Mouse (Mus musculus) limb, embryonic 13.5 days (tissue): ENCODE results near the gene Gm43064. TPM values are rescaled to one million over a fixed set of nuclear protein-coding genes. Genes with fewer than 3 reads are reported as not detected.
"Not testable (repeated sequence)": the region's sequence is repeated elsewhere in the genome, so short reads cannot be mapped to it uniquely, and the experiment has no call there.

Experiments used
- ATAC-seq: fragments of 200-750 bp; cut with Nextera tagmentation; 2 replicates; pipeline ENCODE4 v1.8.0; 2017; ENCODE audit warnings: low read depth, moderate number of reproducible peaks, moderate TSS enrichment; ENCODE audit not compliant: low FRiP score
- H3K27ac ChIP-seq: fragments of 300-500 bp; sonication (generic); 2 replicates; pipeline ENCODE4 v1.5.1; 2015; ENCODE audit warnings: inconsistent platforms, mild to moderate bottlenecking, moderate library complexity
- H3K27me3 ChIP-seq: fragments of 300-500 bp; sonication (generic); 2 replicates; pipeline ENCODE4 v1.6.1; 2015; ENCODE audit warnings: mild to moderate bottlenecking, inconsistent platforms
- H3K36me3 ChIP-seq: fragments of 300-500 bp; sonication (generic); 2 replicates; pipeline ENCODE4 v1.6.1; 2015; ENCODE audit warnings: inconsistent platforms, mild to moderate bottlenecking, moderate library complexity
- H3K4me1 ChIP-seq: fragments of 300-500 bp; sonication (generic); 2 replicates; pipeline ENCODE4 v1.6.1; 2015; ENCODE audit warnings: inconsistent platforms
- H3K4me2 ChIP-seq: fragments of 300-500 bp; sonication (generic); replicated peaks from 2 replicates; pipeline ENCODE4 v1.6.1; 2015; ENCODE audit warnings: inconsistent platforms, mild to moderate bottlenecking, moderate library complexity
- H3K4me3 ChIP-seq: fragments of 300-500 bp; sonication (generic); 2 replicates; pipeline ENCODE4 v1.5.1; 2015; ENCODE audit warnings: moderate library complexity, mild to moderate bottlenecking, inconsistent platforms
- H3K9ac ChIP-seq: fragments of 300-500 bp; sonication (generic); 2 replicates; pipeline ENCODE4 v1.6.1; 2015; ENCODE audit warnings: mild to moderate bottlenecking, inconsistent platforms
- H3K9me3 ChIP-seq: fragments of 300-500 bp; sonication (generic); 2 replicates; pipeline ENCODE4 v1.6.1; 2016; ENCODE audit warnings: inconsistent platforms
- WGBS: fragments of 180-500 bp; shearing (Covaris S2); methylation state at CpG from one replicate; pipeline ENCODE4 v1.1.7; 2015; 5-methylcytosine and 5-hydroxymethylcytosine counted together
- polyA plus RNA-seq: library from polyadenylated mRNA; unstranded; fragments of >200 nt; fragmentation: Nextera tagmentation; extraction: Ambion mirVana; gene quantifications from 2 replicates; pipeline ENCODE4 v1.2.1, GENCODE M21; 2015

Gene Gm43064
- polyA plus RNA-seq, 1 experiment from 2014 or later = 0.34 TPM

- not testable (repeated sequence) for H3K4me1 ChIP-seq, H3K27ac ChIP-seq, ATAC-seq, H3K36me3 ChIP-seq, H3K4me2 ChIP-seq, H3K27me3 ChIP-seq, H3K9ac ChIP-seq, H3K4me3 ChIP-seq, H3K9me3 ChIP-seq
- 85% methylated on average over 3 of the region's 3 CpGs for WGBS
These were observed 30.8 kb downstream of the Gm43064 start for GRCm38 (mm10) chr3:103840195-103840594.

DNA sequence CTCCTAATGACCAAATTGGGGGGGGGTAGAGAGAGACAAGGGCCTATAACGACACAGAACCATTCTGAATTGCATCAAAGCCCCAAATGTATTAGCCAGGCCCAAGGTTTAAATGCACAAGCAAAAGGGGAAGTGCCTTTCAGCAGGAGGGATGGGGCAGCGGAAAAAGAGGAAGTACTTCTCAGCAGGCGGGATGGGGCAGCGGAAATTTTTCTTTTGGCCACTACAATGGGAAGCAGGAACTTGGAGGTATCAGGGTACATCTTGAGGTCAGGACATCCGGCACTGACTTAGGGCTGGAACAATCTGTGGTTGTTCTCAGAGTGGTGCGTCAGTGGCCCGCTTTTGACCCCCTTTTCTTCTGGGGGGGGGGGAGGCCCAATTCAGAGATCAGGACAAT lies 31.6 kb downstream of the Gm43064 start:
- H3K27ac ChIP-seq, H3K9ac ChIP-seq, ATAC-seq, H3K27me3 ChIP-seq, H3K4me1 ChIP-seq, H3K4me3 ChIP-seq, H3K9me3 ChIP-seq, H3K4me2 ChIP-seq, H3K36me3 ChIP-seq: not testable (repeated sequence)
- WGBS = 88% methylated on average over 7 of the region's 7 CpGs

GRCm38 (mm10) chr3:103850644-103851363 lies 41.4 kb downstream of the Gm43064 start:
- Histone ChIP-seq H3K4me3 (no peak overlapping the region), H3K27me3 (no peaks in the 10 kb centered on the region), H3K27ac (no peak overlapping the region), H3K9ac (no peak overlapping the region), H3K36me3 (no peaks in the 10 kb centered on the region), H3K4me1 (no peaks in the 10 kb centered on the region), H3K9me3 (no peaks in the 10 kb centered on the region), H3K4me2 (no peak overlapping the region)
- WGBS = 81% methylated on average over 9 of the region's 9 CpGs
- ATAC-seq = no peak

DNA sequence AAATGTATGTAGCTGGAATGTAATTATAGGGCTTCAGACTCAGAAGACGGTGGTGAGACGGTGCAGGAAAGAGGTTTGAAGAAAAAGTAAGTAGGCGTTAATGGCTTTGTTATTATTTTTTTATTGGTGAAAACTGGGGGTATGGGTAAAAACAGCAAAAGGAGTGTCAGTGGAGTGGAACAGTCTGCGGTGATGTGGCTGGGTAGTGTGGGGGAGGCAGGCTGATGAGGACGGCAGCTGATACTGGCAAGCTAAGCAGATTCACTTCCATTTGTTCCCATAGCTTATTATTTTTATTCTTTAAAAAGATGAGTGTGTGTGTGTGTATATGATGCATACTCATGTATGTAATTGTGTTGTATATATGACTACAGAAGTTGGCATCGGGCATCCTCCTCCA lies 42.1 kb downstream of the Gm43064 start:
- no peaks in the 10 kb centered on the region for H3K36me3 ChIP-seq
- H3K4me2 ChIP-seq = no peak overlapping the region
- H3K9me3 ChIP-seq = no peaks in the 10 kb centered on the region
- no peak overlapping the region for H3K27ac ChIP-seq
- H3K27me3 ChIP-seq = no peaks in the 10 kb centered on the region
- H3K9ac ChIP-seq = no peak overlapping the region
- H3K4me3 ChIP-seq = no peak overlapping the region
- ATAC-seq = no peak
- WGBS = 72% methylated on average over 6 of the region's 6 CpGs
- no peaks in the 10 kb centered on the region for H3K4me1 ChIP-seq

DNA sequence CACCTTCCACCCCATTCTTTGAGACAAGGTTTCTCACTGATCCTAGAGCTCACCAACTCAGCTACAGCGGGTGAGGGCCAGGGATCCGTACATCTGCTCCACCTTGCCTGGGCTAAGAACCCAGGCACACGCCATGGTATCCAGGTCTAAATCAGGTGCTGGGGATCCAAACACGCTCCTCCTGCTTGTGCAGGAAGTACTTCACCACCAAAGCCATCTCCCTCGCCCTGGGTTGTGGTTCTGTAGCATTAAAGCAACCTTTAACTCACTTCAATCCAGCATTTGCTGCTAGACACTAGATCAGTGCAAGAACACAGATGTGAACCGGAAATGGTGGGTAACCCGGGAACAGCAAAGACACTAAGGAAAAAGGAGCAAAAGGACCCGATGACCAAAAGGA lies 42.5 kb downstream of the Gm43064 start:
- no peak overlapping the region for H3K27ac ChIP-seq
- H3K36me3 ChIP-seq = no peaks in the 10 kb centered on the region
- WGBS = 84% methylated on average over 8 of the region's 8 CpGs
- no peaks in the 10 kb centered on the region for H3K4me1 ChIP-seq
- no peak overlapping the region for H3K9ac ChIP-seq
- H3K9me3 ChIP-seq = no peaks in the 10 kb centered on the region
- H3K4me2 ChIP-seq = no peak overlapping the region
- H3K4me3 ChIP-seq = no peak overlapping the region
- H3K27me3 ChIP-seq = no peaks in the 10 kb centered on the region
- no peak for ATAC-seq

GRCm38 (mm10) chr3:103852565-103853299 lies 43.4 kb downstream of the Gm43064 start:
- H3K9me3 ChIP-seq = no peaks in the 10 kb centered on the region
- no peak overlapping the region for H3K4me2 ChIP-seq
- no peak overlapping the region for H3K9ac ChIP-seq
- WGBS = 69% methylated on average over 3 of the region's 3 CpGs
- H3K4me1 ChIP-seq = no peaks in the 10 kb centered on the region
- no peak overlapping the region for H3K27ac ChIP-seq
- no peaks in the 10 kb centered on the region for H3K27me3 ChIP-seq
- ATAC-seq = no peak
- H3K36me3 ChIP-seq = no peaks in the 10 kb centered on the region
- no peak overlapping the region for H3K4me3 ChIP-seq

DNA sequence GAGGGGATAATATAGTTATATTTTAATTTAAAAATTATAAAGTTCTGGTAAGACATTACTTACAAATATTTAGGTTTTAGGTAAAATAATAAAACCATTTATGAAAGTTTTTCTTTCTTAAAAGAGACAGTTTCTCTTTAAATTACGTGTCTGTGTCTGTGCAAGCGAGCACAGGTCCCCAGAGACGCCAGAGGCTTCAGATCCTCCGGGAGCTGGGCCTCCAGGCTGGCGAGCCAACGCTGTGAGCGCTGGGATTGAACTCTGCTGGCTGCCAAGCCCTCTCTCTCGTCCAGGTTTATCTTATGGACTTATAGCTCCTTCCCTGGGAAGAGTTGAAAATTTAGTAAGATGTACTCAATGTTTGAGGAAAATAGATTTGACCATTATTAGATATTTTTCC lies 44.4 kb downstream of the Gm43064 start:
- no peak overlapping the region for H3K4me3 ChIP-seq
- no peaks in the 10 kb centered on the region for H3K9me3 ChIP-seq
- ATAC-seq = no peak
- H3K9ac ChIP-seq = no peak overlapping the region
- no peak overlapping the region for H3K4me2 ChIP-seq
- H3K36me3 ChIP-seq = no peaks in the 10 kb centered on the region
- H3K4me1 ChIP-seq = no peaks in the 10 kb centered on the region
- H3K27ac ChIP-seq = no peak overlapping the region
- 64% methylated on average over 8 of the region's 8 CpGs for WGBS
- H3K27me3 ChIP-seq = no peaks in the 10 kb centered on the region

DNA sequence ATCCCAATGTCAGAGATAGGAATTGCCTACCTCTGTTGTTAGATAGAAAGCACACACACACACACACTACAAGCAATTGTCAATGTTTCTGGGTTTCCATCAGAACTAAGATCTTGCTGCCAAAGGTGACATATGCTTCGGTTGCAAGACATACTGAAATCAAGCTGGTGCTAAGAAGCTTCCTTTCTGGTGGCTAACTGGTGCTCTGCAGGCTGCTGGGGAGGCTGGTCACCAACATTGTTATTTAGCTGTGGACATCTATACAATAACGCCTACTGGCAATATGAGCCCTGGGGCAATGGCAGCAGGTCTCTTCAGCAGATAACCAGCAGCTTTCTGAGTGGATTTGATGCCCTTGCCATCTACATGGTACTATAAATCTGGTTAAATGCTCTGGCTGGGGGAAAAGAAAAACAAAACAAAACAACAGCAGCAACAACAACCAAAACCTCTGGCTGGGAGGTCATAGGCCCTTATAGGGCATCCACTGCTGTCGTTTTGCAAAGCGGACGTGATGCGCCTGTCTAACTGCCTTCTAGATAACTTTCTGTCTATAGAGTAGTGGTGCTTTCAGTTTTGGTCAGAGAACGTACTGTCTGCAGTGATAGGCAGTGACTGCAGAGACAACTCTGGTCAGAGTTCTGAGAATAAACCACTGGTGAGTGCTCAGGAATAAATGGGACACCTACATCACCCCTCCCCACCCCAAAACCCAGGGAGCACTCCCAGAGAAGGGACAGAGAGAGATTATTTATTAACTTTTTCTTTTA lies 47.8 kb downstream of the Gm43064 start:
- Histone ChIP-seq H3K27ac (no peak overlapping the region), H3K4me3 (no peak overlapping the region), H3K9me3 (no peaks in the 10 kb centered on the region), H3K4me2 (no peak overlapping the region), H3K4me1 (no peaks in the 10 kb centered on the region), H3K36me3 (no peaks in the 10 kb centered on the region), H3K9ac (no peak overlapping the region), H3K27me3 (no peaks in the 10 kb centered on the region)
- 90% methylated on average over 7 of the region's 7 CpGs for WGBS
- ATAC-seq = no peak

GRCm38 (mm10) chr3:103857977-103858563 lies 48.7 kb downstream of the Gm43064 start:
- H3K4me1 ChIP-seq = no peaks in the 10 kb centered on the region
- ATAC-seq = no peak
- no peaks in the 10 kb centered on the region for H3K36me3 ChIP-seq
- H3K27me3 ChIP-seq = no peaks in the 10 kb centered on the region
- no peaks in the 10 kb centered on the region for H3K9me3 ChIP-seq
- no peak overlapping the region for H3K27ac ChIP-seq
- H3K4me3 ChIP-seq = no peak overlapping the region
- 92% methylated on average over 6 of the region's 6 CpGs for WGBS
- no peak overlapping the region for H3K9ac ChIP-seq
- H3K4me2 ChIP-seq = no peak overlapping the region

- no peaks in the 10 kb centered on the region for H3K4me1 ChIP-seq
- H3K9ac ChIP-seq = no peak within 1 kb of the TSS
- H3K27me3 ChIP-seq = no peaks in the 10 kb centered on the region
- no peak within 1 kb of the TSS for H3K4me2 ChIP-seq
- H3K27ac ChIP-seq = no peak within 1 kb of the TSS
- 75% methylated on average over 12 of the region's 12 CpGs for WGBS
- no peak within 1 kb of the TSS for H3K4me3 ChIP-seq
- no peak for ATAC-seq
- no peaks in the 10 kb centered on the region for H3K36me3 ChIP-seq
- H3K9me3 ChIP-seq = no peaks in the 10 kb centered on the region
These were observed 49.8 kb downstream of the Gm43064 start, which contains the start of gene Ptpn22 for GRCm38 (mm10) chr3:103858881-103859801. Gene Ptpn22, plus strand, starts transcription at chr3:103859795.

DNA sequence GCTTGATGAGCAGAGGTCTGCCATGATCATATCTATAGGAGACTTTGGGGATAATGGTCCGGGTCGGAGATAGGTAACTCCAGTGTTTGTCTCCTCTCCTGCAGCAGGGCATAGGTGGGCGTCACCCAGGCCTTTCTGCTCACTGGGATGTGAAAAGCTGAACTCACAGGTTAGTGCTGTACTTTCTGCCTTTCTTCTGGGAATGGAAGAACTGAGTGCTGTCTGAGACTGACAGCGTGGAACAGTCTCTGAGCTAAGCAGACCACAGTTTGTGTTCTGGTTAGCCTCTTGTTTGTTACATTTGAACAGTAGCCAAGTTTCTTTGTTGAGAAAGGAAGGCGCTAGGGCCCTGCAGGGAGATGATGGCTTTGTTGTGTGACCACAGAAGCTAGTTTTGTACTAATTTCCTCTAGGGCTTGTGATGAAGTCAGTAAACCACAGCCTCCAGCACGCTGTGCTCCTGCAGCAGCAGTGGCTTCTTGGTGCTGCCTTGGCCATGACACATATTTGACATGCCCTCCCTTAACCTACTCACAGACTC lies 50.5 kb downstream of the Gm43064 start:
- Histone ChIP-seq H3K4me3 (no peak overlapping the region), H3K9ac (no peak overlapping the region), H3K4me2 (no peak overlapping the region), H3K4me1 (no peaks in the 10 kb centered on the region), H3K27me3 (no peaks in the 10 kb centered on the region), H3K9me3 (no peaks in the 10 kb centered on the region), H3K27ac (no peak overlapping the region), H3K36me3 (no peaks in the 10 kb centered on the region)
- 74% methylated on average over 6 of the region's 6 CpGs for WGBS
- ATAC-seq = no peak
